Mouse (Mus musculus) adrenal gland, adult 2 months (tissue): ENCODE results near the gene Gm4881. TPM values are rescaled to one million over a fixed set of nuclear protein-coding genes. Genes with fewer than 3 reads are reported as not detected.

Source experiments
- microRNA-seq, 2 experiments: library from miRNA; unstranded; fragments of <30 nt; microRNA quantifications; one replicate each; pipeline ENCODE4 v1.2.0; 2021
- polyA plus RNA-seq: library from polyadenylated mRNA; depleted of rRNA; stranded (reverse); fragments of >200 nt; gene quantifications from 2 replicates; pipeline ENCODE4 v1.2.3, GENCODE M21; 2012; rRNA removed
- total RNA-seq, 2 experiments: library from RNA; stranded (reverse); gene quantifications; 2 replicates each; pipeline ENCODE4 v1.2.3; 2021

Gm4881 gene
- total and polyA plus RNA-seq, 3 experiments: not detected

Small RNAs within 50 kb of the gene (microRNA-seq; reads per million reads assigned to microRNA genes)
- 1.1 to 1.7 reads per million in 2 experiments for gene Mir7046
- 1.1 to 4.1 reads per million in 2 experiments for gene Mir7047

Other genes with a start within 250 kb of the Gm4881 start
- not detected for gene BC049730, start 235.3 kb downstream of the Gm4881 start, total RNA-seq
- not detected in 2 replicates for gene BC049730, start 235.3 kb downstream of the Gm4881 start, polyA plus RNA-seq
- gene Gm4763, start 217.6 kb downstream of the Gm4881 start, total RNA-seq: not detected
- not detected in 2 replicates for gene Gm4763, start 217.6 kb downstream of the Gm4881 start, polyA plus RNA-seq
- under 1 TPM in 1 of 2 experiments, not detected in 1; 0.17 TPM for gene Cd177, start 184.2 kb downstream of the Gm4881 start, total RNA-seq
- gene Cd177, start 184.2 kb downstream of the Gm4881 start, polyA plus RNA-seq: not detected in 2 replicates
- gene Ceacam10, start 167.3 kb downstream of the Gm4881 start, total RNA-seq: not detected
- not detected in 2 replicates for gene Ceacam10, start 167.3 kb downstream of the Gm4881 start, polyA plus RNA-seq
- under 1 TPM in 1 of 2 experiments, not detected in 1; 0.97 TPM for gene Gm9844, start 82.3 kb downstream of the Gm4881 start, total RNA-seq
- gene Gm9844, start 82.3 kb downstream of the Gm4881 start, polyA plus RNA-seq: not detected in 2 replicates
- not detected for gene Lypd4, start 74.6 kb downstream of the Gm4881 start, total RNA-seq
- not detected in 2 replicates for gene Lypd4, start 74.6 kb downstream of the Gm4881 start, polyA plus RNA-seq
- gene Dmrtc2, start 74.4 kb downstream of the Gm4881 start, total RNA-seq: not detected
- not detected in 2 replicates for gene Dmrtc2, start 74.4 kb downstream of the Gm4881 start, polyA plus RNA-seq
- gene Rps19, start 60.1 kb downstream of the Gm4881 start, total RNA-seq: 1,000 to 10,000 TPM in 1 of 2 experiments, 100 to 1,000 TPM in 1; 601 to 1,035 TPM
- 230 TPM in 2 replicates for gene Rps19, start 60.1 kb downstream of the Gm4881 start, polyA plus RNA-seq
- under 1 TPM; 0.46 to 0.86 TPM for gene Cd79a, start 47.1 kb downstream of the Gm4881 start, total RNA-seq
- 2.2 and 3.1 TPM in 2 replicates for gene Cd79a, start 47.1 kb downstream of the Gm4881 start, polyA plus RNA-seq
- gene Arhgef1, start 41.6 kb downstream of the Gm4881 start, total RNA-seq: 10 to 100 TPM; 71.4 to 79.3 TPM
- 195 and 229 TPM in 2 replicates for gene Arhgef1, start 41.6 kb downstream of the Gm4881 start, polyA plus RNA-seq
- gene Rabac1, start 28.3 kb upstream of the Gm4881 start, total RNA-seq: 100 to 1,000 TPM; 251 to 383 TPM
- gene Rabac1, start 28.3 kb upstream of the Gm4881 start, polyA plus RNA-seq: 735 and 788 TPM in 2 replicates
- gene Atp1a3, start 61.5 kb upstream of the Gm4881 start, total RNA-seq: 100 to 1,000 TPM in 1 of 2 experiments, 10 to 100 TPM in 1; 59.1 to 147 TPM
- 115 and 153 TPM in 2 replicates for gene Atp1a3, start 61.5 kb upstream of the Gm4881 start, polyA plus RNA-seq
- gene Grik5, start 127.9 kb upstream of the Gm4881 start, total RNA-seq: 10 to 100 TPM; 14.5 to 18.5 TPM
- gene Grik5, start 127.9 kb upstream of the Gm4881 start, polyA plus RNA-seq: 54.9 and 71.3 TPM in 2 replicates
- 10 to 100 TPM; 21.3 to 21.9 TPM for gene Zfp574, start 128.1 kb upstream of the Gm4881 start, total RNA-seq
- gene Zfp574, start 128.1 kb upstream of the Gm4881 start, polyA plus RNA-seq: 60.8 and 61.2 TPM in 2 replicates
- gene Pou2f2, start 235.2 kb upstream of the Gm4881 start, total RNA-seq: under 1 TPM; 0.46 to 0.90 TPM
- gene Pou2f2, start 235.2 kb upstream of the Gm4881 start, polyA plus RNA-seq: 2.7 and 3.2 TPM in 2 replicates